8 mouse cellular contexts compared by ENCODE assay signal in the genomic region with DNA sequence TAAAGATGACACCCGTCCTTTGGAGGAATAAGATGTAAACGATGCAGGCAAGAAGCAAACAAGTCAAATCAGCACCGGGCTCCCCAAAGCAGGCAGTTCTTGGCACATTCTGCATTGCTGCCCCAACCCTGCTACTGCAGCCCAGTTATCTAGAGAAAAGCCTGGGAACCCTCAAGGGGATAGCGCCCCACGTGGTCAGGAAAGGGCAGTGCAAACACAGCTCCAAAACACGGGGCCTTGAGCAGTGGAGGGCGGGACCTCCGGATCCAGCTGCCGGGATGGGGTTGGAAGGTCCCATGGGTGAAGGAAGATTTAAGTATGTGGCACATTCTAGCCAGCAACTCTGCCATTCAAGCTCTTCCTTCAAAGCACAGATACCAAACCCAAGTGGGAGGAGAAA.
A peak's percentile ranks its signal among the peaks of the same experiment; 100 is the strongest.
DNase-seq lines count a peak whose midpoint lies in the region; ATAC-seq and TF ChIP-seq lines count a peak whose summit lies in the region.

No protein-coding gene starts in this region.

- H3K9me3 ChIP-seq in midbrain, embryonic 14.5 days (ENCODE audit: control insufficient read depth, low read length): no peaks in the 10 kb centered on the region
- H3K9me3 ChIP-seq in midbrain, embryonic 16.5 days (replicated peaks; ENCODE audit: control insufficient read depth, low read length, poor library complexity, severe bottlenecking): no peaks in the 10 kb centered on the region
- H3K9me3 ChIP-seq in midbrain, postnatal 0 days (ENCODE audit: low read length): no peaks in the 10 kb centered on the region

- H3K27ac ChIP-seq in cerebellum, adult 2 months (ENCODE audit: insufficient read depth, low read length): no peak overlapping the region
- no peak overlapping the region for H3K27ac ChIP-seq in midbrain, embryonic 14.5 days (replicated peaks; ENCODE audit: low read depth, low read length)
- no peak overlapping the region for H3K27ac ChIP-seq in midbrain, embryonic 16.5 days (ENCODE audit: low read length)
- H3K27ac ChIP-seq in midbrain, postnatal 0 days (ENCODE audit: low read depth, low read length): no peak overlapping the region

- ATAC-seq in cerebellum, adult (ENCODE audit: insufficient number of reproducible peaks, low FRiP score, low TSS enrichment): no peak
- ATAC-seq in midbrain, embryonic 14.5 days (ENCODE audit: low FRiP score, low TSS enrichment): no peak
- no peak for ATAC-seq in midbrain, embryonic 16.5 days
- no peak for ATAC-seq in midbrain, postnatal 0 days (ENCODE audit: low FRiP score)

- 41% methylated on average over 9 of the region's 9 CpGs for WGBS in cerebellum, adult 2 months
- WGBS in midbrain, embryonic 14.5 days: 32% methylated on average over 9 of the region's 9 CpGs
- WGBS in midbrain, embryonic 16.5 days: 42% methylated on average over 9 of the region's 9 CpGs
- 36% methylated on average over 9 of the region's 9 CpGs for WGBS in midbrain, postnatal 0 days

- no peak overlapping the region for H3K9ac ChIP-seq in midbrain, embryonic 14.5 days (replicated peaks; ENCODE audit: low read length)
- no peak overlapping the region for H3K9ac ChIP-seq in midbrain, embryonic 16.5 days (ENCODE audit: low read depth, low read length)
- no peak overlapping the region for H3K9ac ChIP-seq in midbrain, postnatal 0 days (replicated peaks; ENCODE audit: low read length, poor library complexity, severe bottlenecking)

- no peak overlapping the region for H3K4me2 ChIP-seq in midbrain, embryonic 14.5 days (ENCODE audit: low read length)
- H3K4me2 ChIP-seq in midbrain, embryonic 16.5 days (ENCODE audit: low read length): no peak overlapping the region
- no peak overlapping the region for H3K4me2 ChIP-seq in midbrain, postnatal 0 days (ENCODE audit: low read depth, low read length, poor library complexity, severe bottlenecking)

- H3K4me1 ChIP-seq in cerebellum, adult 2 months (ENCODE audit: control insufficient read depth, insufficient read depth, low read length): peaks cover 18% of the 10 kb centered on the region
- H3K4me1 ChIP-seq in midbrain, embryonic 14.5 days (ENCODE audit: control insufficient read depth, insufficient read depth, low read length): no peaks in the 10 kb centered on the region
- no peaks in the 10 kb centered on the region for H3K4me1 ChIP-seq in midbrain, embryonic 16.5 days (ENCODE audit: control insufficient read depth, insufficient read depth, low read length)
- no peaks in the 10 kb centered on the region for H3K4me1 ChIP-seq in midbrain, postnatal 0 days (ENCODE audit: insufficient read depth, low read length)

- H3K4me3 ChIP-seq in cerebellum, adult 2 months (replicated peaks; ENCODE audit: insufficient read depth, low read depth, low read length): no peak overlapping the region
- no peak overlapping the region for H3K4me3 ChIP-seq in midbrain, embryonic 14.5 days (replicated peaks; ENCODE audit: low read depth, low read length)
- H3K4me3 ChIP-seq in midbrain, embryonic 16.5 days (ENCODE audit: low read depth, low read length): no peak overlapping the region
- no peak overlapping the region for H3K4me3 ChIP-seq in midbrain, postnatal 0 days (ENCODE audit: low read depth, low read length)

- TF ChIP-seq POLR2A in cerebellum, adult 2 months (IDR thresholded peaks at IDR 0.05; ENCODE audit: borderline replicate concordance, insufficient read depth, low read length): no peak

- no peaks in the 10 kb centered on the region for H3K27me3 ChIP-seq in cerebellum, adult 2 months (ENCODE audit: control insufficient read depth, insufficient read depth, low read length)
- H3K27me3 ChIP-seq in midbrain, embryonic 14.5 days (ENCODE audit: control insufficient read depth, insufficient read depth, low read length): no peaks in the 10 kb centered on the region
- no peaks in the 10 kb centered on the region for H3K27me3 ChIP-seq in midbrain, embryonic 16.5 days (ENCODE audit: control insufficient read depth, insufficient read depth, low read depth, low read length)
- no peaks in the 10 kb centered on the region for H3K27me3 ChIP-seq in midbrain, postnatal 0 days (ENCODE audit: insufficient read depth, low read length)

- DNase-seq in cerebellum, adult 2 months: peak in 1 of 2 experiments; percentile 46
- DNase-seq in midbrain, embryonic 14.5 days: peak; percentile 50
- DNase-seq in c-Kit-positive CD71-positive TER-119-positive erythroid progenitor cells, embryonic 14.5 days (ENCODE audit: low spot score): peak; percentile 29
- DNase-seq in induced T-regulatory cell, adult 2 months (ENCODE audit: low read depth): peak; percentile 46
- peak; percentile 51 for DNase-seq in midbrain, postnatal 0 days (ENCODE audit: low spot score)
- DNase-seq in right cerebral cortex, postnatal 36 days (ENCODE audit: low spot score in 2 of 2): no peak

- TF ChIP-seq CTCF in cerebellum, adult 2 months (IDR thresholded peaks at IDR 0.05; ENCODE audit: borderline replicate concordance, insufficient read depth, low read depth, low read length): peak; percentile 70; the same call in 1 of the 2 replicates
- TF ChIP-seq CTCF in midbrain, postnatal 0 days (IDR thresholded peaks at IDR 0.05): peak; percentile 72

- H3K36me3 ChIP-seq in midbrain, embryonic 14.5 days (ENCODE audit: control insufficient read depth, insufficient read depth, low read length): 0 out of 2 replicates have a peak, but pooled peaks cover 3% of the 10 kb centered on the region
- H3K36me3 ChIP-seq in midbrain, embryonic 16.5 days (ENCODE audit: control insufficient read depth, insufficient read depth, low read length): no peaks in the 10 kb centered on the region; the same call in 1 of the 2 replicates
- H3K36me3 ChIP-seq in midbrain, postnatal 0 days (ENCODE audit: insufficient read depth, low read length): peaks cover 9% of the 10 kb centered on the region

Comparison
In these comparisons a context has a peak if more than half of its experiments do, and no peak if none do; other contexts are left out.
1. DNase-seq: peak in midbrain, embryonic 14.5 days (single experiment), c-Kit-positive CD71-positive TER-119-positive erythroid progenitor cells, embryonic 14.5 days (single experiment), induced T-regulatory cell, adult 2 months (single experiment) and midbrain, postnatal 0 days (single experiment); none in right cerebral cortex, postnatal 36 days (0 of 2).